Mouse (Mus musculus) intestine, embryonic 16.5 days (tissue): ENCODE data around the gene Gngt2. TPM values are rescaled to one million over a fixed set of nuclear protein-coding genes. Genes with fewer than 3 reads are reported as not detected.
A peak's percentile ranks its signal among the peaks of the same experiment; 100 is the strongest.

ENCODE experiments used
- ATAC-seq: fragments of 200-750 bp; cut with Nextera tagmentation; 2 replicates; pipeline ENCODE4 v1.8.0; 2017; ENCODE audit warnings: moderate TSS enrichment, moderate library complexity
- H3K27ac ChIP-seq: fragments of 300-500 bp; sonication (generic); 2 replicates; pipeline ENCODE4 v1.5.1; 2014; ENCODE audit warnings: mild to moderate bottlenecking, low read length
- H3K27me3 ChIP-seq: fragments of 300-500 bp; sonication (generic); replicated peaks from 2 replicates; pipeline ENCODE4 v1.6.1; 2014; ENCODE audit warnings: low read length, control low read depth, mixed read lengths; ENCODE audit not compliant: control insufficient read depth, insufficient read depth
- H3K36me3 ChIP-seq: fragments of 300-500 bp; sonication (generic); 2 replicates; pipeline ENCODE4 v1.6.1; 2014; ENCODE audit warnings: low read length, control low read depth; ENCODE audit not compliant: control insufficient read depth, insufficient read depth
- H3K4me1 ChIP-seq: fragments of 300-500 bp; sonication (generic); 2 replicates; pipeline ENCODE4 v1.6.1; 2014; ENCODE audit warnings: low read length, control low read depth, mixed read lengths; ENCODE audit not compliant: control insufficient read depth, insufficient read depth
- H3K4me2 ChIP-seq: fragments of 300-500 bp; sonication (generic); 2 replicates; pipeline ENCODE4 v1.6.1; 2014; ENCODE audit warnings: low read depth, low read length, control low read depth
- H3K4me3 ChIP-seq: fragments of 300-500 bp; sonication (generic); 2 replicates; pipeline ENCODE4 v1.5.1; 2014; ENCODE audit warnings: mild to moderate bottlenecking, low read length
- H3K9ac ChIP-seq: fragments of 300-500 bp; sonication (generic); 2 replicates; pipeline ENCODE4 v1.6.1; 2014; ENCODE audit warnings: low read depth, low read length
- H3K9me3 ChIP-seq: fragments of 300-500 bp; sonication (generic); 2 replicates; pipeline ENCODE4 v1.6.1; 2016; ENCODE audit warnings: low read length, control low read depth; ENCODE audit not compliant: control insufficient read depth
- WGBS: fragments of 180-500 bp; shearing (Covaris S2); extraction: QIAGEN DNeasy Blood & Tissue Kit; methylation state at CpG from one replicate; pipeline ENCODE4 v1.1.7; 2014; 5-methylcytosine and 5-hydroxymethylcytosine counted together
- polyA plus RNA-seq: library from polyadenylated mRNA; unstranded; fragments of >200 nt; fragmentation: Nextera tagmentation; extraction: Ambion mirVana; gene quantifications from 2 replicates; pipeline ENCODE4 v1.2.1, GENCODE M21; 2015

Gene Gngt2
- polyA plus RNA-seq, 1 experiment from 2014 or later = 17.4 TPM

DNA sequence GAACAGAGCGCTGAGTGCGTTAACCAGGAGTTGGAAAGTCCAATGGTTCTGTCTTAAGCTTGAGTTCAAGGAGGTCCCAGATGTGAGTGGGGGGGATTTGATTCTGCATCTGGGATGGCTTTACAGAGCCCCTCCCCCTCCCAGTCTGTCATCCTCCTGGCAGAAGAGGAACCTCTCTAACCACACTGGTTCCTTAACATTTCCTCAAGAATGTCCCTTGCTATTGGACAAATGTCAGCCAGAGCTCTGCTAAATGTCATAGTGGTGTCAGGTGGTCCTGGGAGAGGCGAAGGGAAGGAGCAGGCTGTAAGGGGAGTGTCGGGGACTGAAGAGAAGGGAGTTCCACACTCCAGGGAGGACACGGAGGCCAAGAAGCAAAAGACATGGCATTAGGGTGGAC is 5.9 kb downstream of the Gngt2 start:
- Histone ChIP-seq H3K9me3 (no peaks in the 10 kb centered on the region), H3K4me2 (no peak overlapping the region), H3K4me1 (peaks cover 4% of the 10 kb centered on the region; the same call in 1 of the 2 replicates), H3K27me3 (no peaks in the 10 kb centered on the region), H3K4me3 (no peak overlapping the region), H3K27ac (peak overlapping the region; percentile 43; the same call in 1 of the 2 replicates), H3K36me3 (no peaks in the 10 kb centered on the region), H3K9ac (no peak overlapping the region)
- no peak for ATAC-seq
- WGBS = 58% methylated on average over 5 of the region's 5 CpGs

DNA sequence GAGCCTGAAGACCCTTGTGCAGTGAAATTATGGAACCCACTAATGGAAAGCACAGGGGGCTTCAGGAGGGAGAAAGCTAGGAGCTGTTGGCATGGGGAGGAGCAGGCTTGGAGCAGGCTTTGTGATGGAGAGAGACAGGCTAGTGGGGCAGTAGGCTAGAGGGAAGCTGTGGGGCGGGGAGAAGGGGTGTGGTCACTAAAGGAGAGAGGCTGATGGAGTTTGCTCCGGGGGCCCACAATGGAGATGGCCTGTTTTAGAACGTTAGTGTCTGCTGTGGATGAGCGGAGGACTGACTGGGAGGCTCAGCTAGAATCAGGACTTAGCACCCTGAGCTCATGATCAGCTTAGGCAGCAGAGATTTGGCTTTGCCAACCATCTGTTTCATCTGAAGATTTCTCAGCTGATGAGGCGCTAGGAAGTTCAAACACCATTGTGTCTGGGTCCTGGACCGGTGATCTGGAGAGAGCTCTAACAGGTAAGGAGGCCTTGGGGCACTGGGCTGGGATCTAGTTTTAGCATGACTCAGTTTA is 6.5 kb downstream of the Gngt2 start:
- no peak for ATAC-seq
- Histone ChIP-seq H3K9me3 (no peaks in the 10 kb centered on the region), H3K27ac (0 out of 2 replicates have a peak overlapping the region, but pooled peaks have one; percentile 10), H3K27me3 (no peaks in the 10 kb centered on the region), H3K4me2 (no peak overlapping the region; the same call in 1 of the 2 replicates), H3K4me3 (no peak overlapping the region), H3K36me3 (no peaks in the 10 kb centered on the region), H3K9ac (no peak overlapping the region), H3K4me1 (peaks cover 4% of the 10 kb centered on the region; the same call in 1 of the 2 replicates)
- 49% methylated on average over 6 of the region's 6 CpGs for WGBS

DNA sequence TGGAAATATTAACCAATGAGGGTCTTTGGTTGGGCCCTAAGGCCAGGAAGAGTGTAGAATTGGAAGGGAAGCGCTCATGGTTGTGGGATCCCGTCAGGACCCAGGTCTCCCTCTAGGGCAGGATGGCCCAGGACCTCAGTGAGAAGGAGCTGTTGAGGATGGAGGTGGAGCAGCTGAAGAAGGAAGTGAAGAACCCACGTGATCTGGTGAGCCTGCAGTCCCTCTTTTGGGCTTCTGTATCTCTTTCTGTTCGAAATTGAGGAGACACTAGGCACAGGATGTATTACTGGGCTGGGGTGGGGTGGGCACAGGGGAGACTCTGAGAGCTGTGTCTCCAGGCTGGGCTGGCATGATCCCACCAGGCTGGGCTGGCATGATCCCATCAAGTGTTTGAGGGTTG is 7.9 kb downstream of the Gngt2 start:
- no peak overlapping the region for H3K4me3 ChIP-seq
- no peaks in the 10 kb centered on the region for H3K9me3 ChIP-seq
- H3K27ac ChIP-seq = no peak overlapping the region
- WGBS = 74% methylated on average over 4 of the region's 4 CpGs
- no peaks in the 10 kb centered on the region for H3K36me3 ChIP-seq
- H3K9ac ChIP-seq = no peak overlapping the region
- no peaks in the 10 kb centered on the region for H3K27me3 ChIP-seq
- no peak for ATAC-seq
- peaks cover 4% of the 10 kb centered on the region; the same call in 1 of the 2 replicates for H3K4me1 ChIP-seq
- no peak overlapping the region for H3K4me2 ChIP-seq

GRCm38 (mm10) chr11:95850898-95851297 is 13.9 kb downstream of the Gngt2 start:
- WGBS = 69% methylated on average over 2 of the region's 2 CpGs
- ATAC-seq = no peak
- no peaks in the 10 kb centered on the region for H3K9me3 ChIP-seq

GRCm38 (mm10) chr11:95853684-95854083 is 16.7 kb downstream of the Gngt2 start:
- no peak overlapping the region for H3K27ac ChIP-seq
- H3K4me1 ChIP-seq = no peaks in the 10 kb centered on the region
- no peak for ATAC-seq
- no peak overlapping the region for H3K9ac ChIP-seq
- 49% methylated on average over 5 of the region's 5 CpGs for WGBS
- H3K9me3 ChIP-seq = no peaks in the 10 kb centered on the region
- H3K4me2 ChIP-seq = no peak overlapping the region
- no peaks in the 10 kb centered on the region for H3K36me3 ChIP-seq
- H3K27me3 ChIP-seq = no peaks in the 10 kb centered on the region
- H3K4me3 ChIP-seq = no peak overlapping the region

More at GRCm38 (mm10) chr11:95850898-95851297, 13.9 kb downstream of the Gngt2 start:
- H3K27ac ChIP-seq = no peak overlapping the region
- H3K9ac ChIP-seq = no peak overlapping the region
- no peaks in the 10 kb centered on the region for H3K36me3 ChIP-seq
- no peaks in the 10 kb centered on the region for H3K27me3 ChIP-seq
- H3K4me1 ChIP-seq = no peaks in the 10 kb centered on the region
- no peak overlapping the region for H3K4me3 ChIP-seq
- no peak overlapping the region for H3K4me2 ChIP-seq

DNA sequence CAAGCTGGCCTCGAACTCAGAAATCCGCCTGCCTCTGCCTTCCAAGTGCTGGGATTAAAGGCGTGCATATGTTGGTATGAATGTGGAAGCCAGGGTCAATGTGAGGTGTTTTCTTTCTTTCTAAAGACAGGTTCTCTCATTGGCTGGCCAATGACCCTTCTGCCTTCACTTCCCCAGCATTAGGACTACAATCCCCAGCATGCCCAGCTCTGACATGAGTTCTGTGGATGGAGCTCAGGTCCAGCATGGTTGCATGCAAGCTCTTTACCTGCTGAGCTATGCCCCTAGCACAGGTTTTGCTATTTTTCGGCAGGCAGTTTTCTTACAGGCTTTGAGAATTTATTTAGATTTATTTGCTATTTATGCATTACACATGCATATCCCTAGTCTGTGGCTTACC is 20.3 kb downstream of the Gngt2 start:
- H3K4me3 ChIP-seq = no peak overlapping the region
- H3K27me3 ChIP-seq = no peaks in the 10 kb centered on the region
- H3K9ac ChIP-seq = no peak overlapping the region
- H3K36me3 ChIP-seq = no peaks in the 10 kb centered on the region
- ATAC-seq = no peak
- 72% methylated on average over 4 of the region's 4 CpGs for WGBS
- peaks cover 7% of the 10 kb centered on the region; the same call in 1 of the 2 replicates for H3K4me1 ChIP-seq
- no peak overlapping the region for H3K27ac ChIP-seq
- H3K4me2 ChIP-seq = no peak overlapping the region
- no peaks in the 10 kb centered on the region for H3K9me3 ChIP-seq

- ATAC-seq = no peak
- peak overlapping the region; percentile 97 for H3K27ac ChIP-seq
- H3K27me3 ChIP-seq = no peaks in the 10 kb centered on the region
- WGBS = 22% methylated on average over 21 of the region's 21 CpGs
- H3K4me1 ChIP-seq = peaks cover 7% of the 10 kb centered on the region; the same call in 1 of the 2 replicates
- no peaks in the 10 kb centered on the region for H3K9me3 ChIP-seq
- H3K36me3 ChIP-seq = no peaks in the 10 kb centered on the region
- H3K4me2 ChIP-seq = peak overlapping the region; percentile 62
- peak overlapping the region; percentile 84 for H3K9ac ChIP-seq
- peak overlapping the region; percentile 89 for H3K4me3 ChIP-seq
Measured at GRCm38 (mm10) chr11:95857716-95858527, 20.9 kb downstream of the Gngt2 start.

DNA sequence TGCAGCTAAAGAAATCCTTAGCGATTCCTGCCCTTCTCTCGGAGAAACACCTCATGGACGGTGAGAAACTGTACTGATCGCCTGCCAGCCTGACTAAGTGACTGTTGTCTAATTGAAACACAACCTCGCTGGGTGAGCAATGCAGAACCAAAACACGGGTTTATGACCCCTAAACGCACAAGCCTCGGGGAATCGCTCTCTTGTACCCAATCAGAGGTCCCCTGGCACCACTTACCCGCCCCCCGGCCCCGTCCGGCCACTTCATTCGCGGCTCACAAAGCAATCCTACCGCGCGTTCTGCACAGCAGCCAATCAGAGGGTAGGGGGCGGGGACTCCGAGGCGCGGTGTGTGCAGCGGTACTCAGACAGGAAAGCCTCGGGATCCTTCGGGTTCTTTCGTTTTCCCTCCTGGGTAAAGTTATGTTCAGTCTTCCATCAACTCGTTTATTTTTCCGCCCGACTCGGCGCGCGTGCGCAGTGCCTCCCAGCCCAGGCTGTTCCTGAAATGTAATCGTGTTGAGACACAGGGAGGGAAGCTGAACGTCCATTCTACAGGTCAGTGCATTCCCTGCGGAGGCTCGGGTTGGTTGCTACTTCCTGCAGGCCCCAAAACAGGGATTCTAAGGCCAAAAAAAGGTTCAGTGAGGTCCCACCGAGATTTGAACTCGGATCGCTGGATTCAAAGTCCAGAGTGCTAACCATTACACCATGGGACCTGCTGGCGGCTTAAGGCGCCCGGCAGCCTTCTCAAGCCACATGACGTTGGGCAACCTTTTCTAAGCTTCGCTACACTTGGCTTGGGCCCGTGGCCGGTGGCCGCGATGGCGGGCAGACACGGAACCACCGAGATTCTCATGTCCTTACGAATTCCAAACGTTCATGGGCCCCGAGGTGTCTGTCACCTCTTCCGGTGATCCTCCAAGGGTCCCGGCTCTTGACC is 21.8 kb downstream of the Gngt2 start:
- peak overlapping the region; percentile 97 for H3K27ac ChIP-seq
- peak overlapping the region; percentile 89 for H3K4me3 ChIP-seq
- peaks cover 7% of the 10 kb centered on the region; the same call in 1 of the 2 replicates for H3K4me1 ChIP-seq
- peak overlapping the region; percentile 77 for H3K4me2 ChIP-seq
- H3K9ac ChIP-seq = peak overlapping the region; percentile 84
- H3K9me3 ChIP-seq = no peaks in the 10 kb centered on the region
- H3K27me3 ChIP-seq = no peaks in the 10 kb centered on the region
- peak; percentile 99 for ATAC-seq
- no peaks in the 10 kb centered on the region for H3K36me3 ChIP-seq
- under 1% methylated on average over 58 of the region's 58 CpGs for WGBS

DNA sequence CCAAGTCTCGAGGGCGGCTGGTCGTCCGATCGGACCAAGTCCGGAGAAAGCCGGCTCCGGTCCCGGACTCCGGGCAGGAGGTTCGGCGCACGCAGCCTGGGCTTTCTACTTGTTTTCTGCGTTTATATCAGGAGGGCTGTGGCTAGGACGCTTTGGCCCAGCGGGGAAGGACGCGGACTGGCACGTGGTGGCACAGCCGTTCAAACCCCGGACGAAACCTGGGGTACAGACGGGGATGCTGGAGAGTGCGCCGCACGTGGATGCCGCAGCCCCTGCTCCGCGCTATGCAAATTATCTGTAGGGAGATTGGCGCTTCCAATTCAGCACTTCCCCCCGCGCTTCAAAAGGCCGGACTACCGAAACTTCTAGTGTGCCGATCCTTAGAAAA is 22.4 kb downstream of the Gngt2 start:
- Histone ChIP-seq H3K9ac (peak overlapping the region; percentile 84), H3K9me3 (no peaks in the 10 kb centered on the region), H3K27me3 (no peaks in the 10 kb centered on the region), H3K4me1 (peaks cover 7% of the 10 kb centered on the region; the same call in 1 of the 2 replicates), H3K36me3 (no peaks in the 10 kb centered on the region), H3K4me3 (peak overlapping the region; percentile 89), H3K4me2 (peak overlapping the region; percentile 77), H3K27ac (peak overlapping the region; percentile 97)
- peak; percentile 58 for ATAC-seq
- WGBS = under 1% methylated on average over 35 of the region's 35 CpGs
